Mouse (Mus musculus): ENCODE data around the gene Aph1a. TPM values are rescaled to one million over a fixed set of nuclear protein-coding genes. Genes with fewer than 3 reads are reported as not detected.

Aph1a gene
- total and polyA plus RNA-seq, 3 experiments, result 98.7 to 121 (median 99.9) TPM

DNA sequence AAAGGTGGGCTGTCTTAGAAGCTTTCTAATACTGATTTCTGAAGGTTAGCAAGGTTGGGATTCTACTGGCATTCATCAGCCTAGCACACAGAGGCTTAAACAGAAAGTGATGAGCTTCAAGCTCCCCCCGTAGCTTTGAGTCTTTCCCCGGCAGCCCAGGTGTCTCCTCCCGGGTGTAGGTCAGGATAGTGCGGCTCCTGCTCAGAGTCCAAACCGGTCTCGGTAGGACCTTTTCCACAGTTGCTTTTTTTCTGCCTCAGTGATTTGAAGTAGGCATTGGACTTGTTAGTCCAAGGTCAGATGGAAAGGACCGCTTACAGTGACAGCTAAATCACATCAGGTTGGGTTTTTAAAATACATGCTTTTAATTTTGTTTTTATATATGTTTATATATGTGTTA, 38.8 kb downstream of the Aph1a start:
- DNase-seq, result no peak
- H3K4me1 ChIP-seq (ENCODE audit: control insufficient read depth, insufficient read depth, low read length), result peaks cover 2% of the 10 kb centered on the region
- H3K79me2 ChIP-seq (replicated peaks; ENCODE audit: control insufficient read depth, insufficient read depth, low read length), result no peaks in the 10 kb centered on the region
- no peaks in the 10 kb centered on the region for H3K36me3 ChIP-seq (ENCODE audit: control insufficient read depth, insufficient read depth, low read length)
- no peak overlapping the region for H3K27ac ChIP-seq
- intact Hi-C loops (cut with DNase I), result no loop called here
- WGBS, result 87% methylated on average over 7 of the region's 7 CpGs
- H3K4me3 ChIP-seq, result no peak overlapping the region
- H3K9ac ChIP-seq (ENCODE audit: low read depth, low read length), result no peak overlapping the region
- TF ChIP-seq POLR2A (IDR thresholded peaks at IDR 0.05; ENCODE audit: insufficient read depth, low read depth, low read length), result no peak
- TF ChIP-seq EP300 (IDR thresholded peaks at IDR 0.05; ENCODE audit: insufficient read depth, low read depth, low read length), result no peak
- no peak for TF ChIP-seq CTCF (IDR thresholded peaks at IDR 0.05)
- no peaks in the 10 kb centered on the region for H3K27me3 ChIP-seq (ENCODE audit: control insufficient read depth, insufficient read depth, low read length)

DNA sequence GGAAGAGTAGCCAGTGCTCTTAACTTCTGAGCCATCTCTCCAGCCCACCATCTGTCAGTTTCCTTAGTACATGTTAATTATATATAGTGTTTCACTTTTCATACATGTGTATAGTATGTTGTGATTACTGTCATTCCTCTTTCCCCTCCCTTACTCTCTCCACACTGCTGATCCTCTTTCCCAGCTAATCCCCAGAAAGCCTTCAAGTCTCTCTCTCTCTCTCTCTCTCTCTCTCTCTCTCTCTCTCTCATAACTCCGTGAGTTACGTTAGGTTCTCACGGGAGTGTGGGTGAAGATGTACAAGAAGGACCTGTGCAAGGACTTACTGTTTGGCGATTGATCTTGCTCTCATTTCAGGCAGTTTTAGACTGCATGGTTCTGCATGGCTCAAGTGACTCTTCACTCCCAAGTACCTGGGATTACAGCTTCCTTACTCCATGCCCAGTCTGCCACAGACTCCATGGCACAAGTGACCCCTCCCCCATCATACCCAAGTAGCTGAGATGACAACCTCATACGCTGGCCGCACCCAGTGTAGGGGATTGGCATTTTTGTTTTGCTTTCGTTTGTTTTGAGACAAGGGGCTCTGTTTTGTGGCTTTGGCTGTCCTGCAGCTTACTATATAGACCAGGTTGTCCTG, 39.5 kb downstream of the Aph1a start:
- H3K9ac ChIP-seq (ENCODE audit: low read depth, low read length), result no peak overlapping the region
- WGBS, result 93% methylated on average over 7 of the region's 7 CpGs
- no peak overlapping the region for H3K4me3 ChIP-seq
- H3K27me3 ChIP-seq (ENCODE audit: control insufficient read depth, insufficient read depth, low read length), result no peaks in the 10 kb centered on the region
- TF ChIP-seq EP300 (IDR thresholded peaks at IDR 0.05; ENCODE audit: insufficient read depth, low read depth, low read length), result no peak
- no peak for TF ChIP-seq CTCF (IDR thresholded peaks at IDR 0.05)
- no peak for TF ChIP-seq POLR2A (IDR thresholded peaks at IDR 0.05; ENCODE audit: insufficient read depth, low read depth, low read length)
- no peaks in the 10 kb centered on the region for H3K79me2 ChIP-seq (replicated peaks; ENCODE audit: control insufficient read depth, insufficient read depth, low read length)
- no peak overlapping the region for H3K27ac ChIP-seq
- intact Hi-C loops (cut with DNase I), result no loop called here
- no peaks in the 10 kb centered on the region for H3K36me3 ChIP-seq (ENCODE audit: control insufficient read depth, insufficient read depth, low read length)
- no peak for DNase-seq
- peaks cover 2% of the 10 kb centered on the region for H3K4me1 ChIP-seq (ENCODE audit: control insufficient read depth, insufficient read depth, low read length)

DNA sequence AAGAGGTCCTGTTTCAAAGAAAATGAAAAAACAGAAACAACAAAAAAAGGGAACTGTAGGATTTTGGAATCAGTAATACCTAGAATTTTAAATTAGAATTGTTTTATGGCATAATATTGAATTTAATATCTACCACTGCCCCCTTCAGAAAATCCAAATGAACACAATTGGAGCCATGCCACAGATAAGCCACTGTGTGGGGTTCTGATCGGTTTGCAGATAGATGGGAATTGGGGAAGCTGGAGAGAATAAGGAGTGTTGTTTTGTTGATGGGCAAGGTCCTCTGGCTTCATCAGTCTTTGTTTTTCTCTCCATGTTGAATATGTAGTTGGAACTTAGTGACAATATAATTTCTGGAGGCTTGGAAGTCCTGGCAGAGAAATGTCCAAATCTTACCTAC, 40.7 kb downstream of the Aph1a start:
- Histone ChIP-seq H3K4me1 (ENCODE audit: control insufficient read depth, insufficient read depth, low read length) (peaks cover 2% of the 10 kb centered on the region), H3K4me3 (no peak overlapping the region), H3K9ac (ENCODE audit: low read depth, low read length) (no peak overlapping the region), H3K27ac (no peak overlapping the region), H3K27me3 (ENCODE audit: control insufficient read depth, insufficient read depth, low read length) (no peaks in the 10 kb centered on the region), H3K36me3 (ENCODE audit: control insufficient read depth, insufficient read depth, low read length) (no peaks in the 10 kb centered on the region), H3K79me2 (replicated peaks; ENCODE audit: control insufficient read depth, insufficient read depth, low read length) (no peaks in the 10 kb centered on the region)
- WGBS, result 76% methylated on average over 1 of the region's 1 CpGs
- no peak for DNase-seq
- TF ChIP-seq POLR2A (IDR thresholded peaks at IDR 0.05; ENCODE audit: insufficient read depth, low read depth, low read length) (no peak), CTCF (IDR thresholded peaks at IDR 0.05) (no peak), EP300 (IDR thresholded peaks at IDR 0.05; ENCODE audit: insufficient read depth, low read depth, low read length) (no peak)
- intact Hi-C loops (cut with DNase I), result no loop called here

DNA sequence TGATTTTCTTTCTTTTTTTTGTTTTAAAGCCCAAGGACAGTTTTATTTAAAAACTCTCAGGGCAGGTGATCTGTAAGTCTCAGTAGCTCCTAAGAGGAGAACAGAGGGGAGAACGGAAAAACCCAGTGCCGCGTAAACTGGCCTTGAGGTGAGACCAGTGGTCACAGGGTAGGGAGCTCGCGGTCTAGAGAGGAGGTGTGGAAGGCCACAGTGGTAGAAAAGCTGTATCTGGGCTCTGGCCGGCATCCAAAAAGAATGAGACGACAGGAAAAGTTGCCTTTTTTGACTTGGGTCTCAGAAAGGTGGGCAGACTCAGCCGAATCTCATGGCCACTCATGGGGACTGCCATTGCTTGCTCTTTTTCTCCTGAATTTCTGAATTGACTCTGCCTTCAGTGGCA, 44.4 kb downstream of the Aph1a start:
- Histone ChIP-seq H3K27me3 (ENCODE audit: control insufficient read depth, insufficient read depth, low read length) (no peaks in the 10 kb centered on the region), H3K79me2 (replicated peaks; ENCODE audit: control insufficient read depth, insufficient read depth, low read length) (no peaks in the 10 kb centered on the region), H3K4me1 (ENCODE audit: control insufficient read depth, insufficient read depth, low read length) (no peaks in the 10 kb centered on the region), H3K4me3 (no peak overlapping the region), H3K36me3 (ENCODE audit: control insufficient read depth, insufficient read depth, low read length) (no peaks in the 10 kb centered on the region), H3K27ac (no peak overlapping the region), H3K9ac (ENCODE audit: low read depth, low read length) (no peak overlapping the region)
- DNase-seq, result no peak
- TF ChIP-seq EP300 (IDR thresholded peaks at IDR 0.05; ENCODE audit: insufficient read depth, low read depth, low read length), result no peak
- TF ChIP-seq CTCF (IDR thresholded peaks at IDR 0.05), result no peak
- no peak for TF ChIP-seq POLR2A (IDR thresholded peaks at IDR 0.05; ENCODE audit: insufficient read depth, low read depth, low read length)
- intact Hi-C loops (cut with DNase I), result loop anchor here (2.0 kb wide), 1 partner anchor 23 kb away; no protein-coding TSS in a partner anchor
- WGBS, result 94% methylated on average over 8 of the region's 8 CpGs

- intact Hi-C loops (cut with DNase I), result loop anchor here (2.0 kb wide), 1 partner anchor 22 kb away; no protein-coding TSS in a partner anchor
- DNase-seq, result no peak
- no peak overlapping the region for H3K9ac ChIP-seq (ENCODE audit: low read depth, low read length)
- TF ChIP-seq CTCF (IDR thresholded peaks at IDR 0.05) (peak; percentile 65), EP300 (IDR thresholded peaks at IDR 0.05; ENCODE audit: insufficient read depth, low read depth, low read length) (no peak), POLR2A (IDR thresholded peaks at IDR 0.05; ENCODE audit: insufficient read depth, low read depth, low read length) (no peak)
- H3K4me1 ChIP-seq (ENCODE audit: control insufficient read depth, insufficient read depth, low read length), result no peaks in the 10 kb centered on the region
- no peak overlapping the region for H3K4me3 ChIP-seq
- 94% methylated on average over 15 of the region's 15 CpGs for WGBS
- H3K36me3 ChIP-seq (ENCODE audit: control insufficient read depth, insufficient read depth, low read length), result no peaks in the 10 kb centered on the region
- H3K27ac ChIP-seq, result no peak overlapping the region
- no peaks in the 10 kb centered on the region for H3K27me3 ChIP-seq (ENCODE audit: control insufficient read depth, insufficient read depth, low read length)
- no peaks in the 10 kb centered on the region for H3K79me2 ChIP-seq (replicated peaks; ENCODE audit: control insufficient read depth, insufficient read depth, low read length)
Measured at GRCm38 (mm10) chr3:95938835-95939234, 45.1 kb downstream of the Aph1a start.

DNA sequence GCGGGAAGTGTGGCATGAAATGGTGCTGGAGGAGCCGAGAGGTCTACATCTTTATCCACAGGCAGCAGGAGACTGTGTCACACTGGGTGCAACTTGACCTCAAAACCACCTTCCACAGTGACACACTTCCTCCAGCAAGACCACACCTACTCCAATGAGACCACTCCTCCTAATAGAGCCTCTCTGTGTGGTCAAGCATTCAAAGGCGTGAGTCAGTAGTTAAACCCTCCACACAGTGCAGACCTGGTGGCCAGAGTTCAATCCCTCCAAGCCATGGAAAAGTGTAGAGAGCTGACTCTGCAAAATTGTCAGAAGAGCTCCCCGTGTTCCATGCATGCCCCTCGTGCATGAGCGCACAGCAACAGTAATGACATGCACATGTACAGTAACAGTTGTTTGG, 49.0 kb downstream of the Aph1a start:
- H3K4me3 ChIP-seq, result no peak overlapping the region
- DNase-seq, result no peak
- no peak overlapping the region for H3K27ac ChIP-seq
- H3K27me3 ChIP-seq (ENCODE audit: control insufficient read depth, insufficient read depth, low read length), result no peaks in the 10 kb centered on the region
- H3K79me2 ChIP-seq (replicated peaks; ENCODE audit: control insufficient read depth, insufficient read depth, low read length), result no peaks in the 10 kb centered on the region
- TF ChIP-seq POLR2A (IDR thresholded peaks at IDR 0.05; ENCODE audit: insufficient read depth, low read depth, low read length) (no peak), EP300 (IDR thresholded peaks at IDR 0.05; ENCODE audit: insufficient read depth, low read depth, low read length) (no peak), CTCF (IDR thresholded peaks at IDR 0.05) (no peak)
- intact Hi-C loops (cut with DNase I), result no loop called here
- H3K36me3 ChIP-seq (ENCODE audit: control insufficient read depth, insufficient read depth, low read length), result no peaks in the 10 kb centered on the region
- H3K4me1 ChIP-seq (ENCODE audit: control insufficient read depth, insufficient read depth, low read length), result no peaks in the 10 kb centered on the region
- H3K9ac ChIP-seq (ENCODE audit: low read depth, low read length), result no peak overlapping the region
- WGBS, result 85% methylated on average over 6 of the region's 6 CpGs

All from heart, adult 2 months (tissue).